Mouse (Mus musculus) kidney, postnatal 14 days (tissue): ENCODE results near the gene Sdr9c7.
"Not testable (repeated sequence)": the region's sequence is repeated elsewhere in the genome, so short reads cannot be mapped to it uniquely, and the experiment has no call there.

Experiments used
- DNase-seq: peaks from one replicate; pipeline ENCODE4 v3.0.0; 2022; ENCODE audit warnings: mixed read lengths

Sdr9c7 gene

GRCm38 (mm10) chr10:127907386-127907951 lies 9.2 kb downstream of the Sdr9c7 start:
- no peak for DNase-seq

DNA sequence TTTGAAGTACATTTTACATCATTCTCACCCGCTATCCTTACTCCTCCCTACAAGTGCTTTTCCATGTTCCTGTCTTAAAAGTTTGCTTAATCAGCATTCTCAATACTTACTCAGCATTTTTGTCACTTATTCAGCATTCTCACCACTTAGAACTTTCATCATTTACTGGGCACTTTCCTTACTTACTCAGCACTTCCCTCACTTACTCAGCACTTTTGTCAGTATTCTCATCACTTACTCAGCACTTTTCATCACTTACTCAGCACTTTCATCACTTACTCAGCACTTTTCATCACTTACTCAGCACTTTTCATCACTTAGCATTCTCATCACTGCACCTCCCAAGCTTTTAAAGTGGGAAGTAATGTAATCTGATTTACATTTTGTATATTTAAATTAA lies 17.3 kb downstream of the Sdr9c7 start:
- no peak for DNase-seq

DNA sequence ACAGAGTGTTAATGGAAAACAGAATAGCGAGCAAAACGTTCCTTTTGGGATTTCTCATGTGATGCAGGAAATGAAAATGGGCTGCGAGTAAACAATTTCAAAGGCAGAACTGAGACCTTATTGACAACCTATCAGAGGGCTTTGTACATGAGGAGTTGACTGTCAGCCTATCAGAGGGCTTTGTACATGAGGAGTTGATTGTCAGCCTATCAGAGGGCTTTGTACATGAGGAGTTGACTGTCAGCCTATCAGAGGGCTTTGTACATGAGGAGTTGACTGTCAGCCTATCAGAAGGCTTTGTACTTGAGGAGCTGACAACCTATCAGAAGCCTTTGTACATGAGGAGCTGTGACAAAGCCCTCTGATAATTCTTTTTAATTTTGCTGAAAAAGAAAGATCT lies 18.9 kb downstream of the Sdr9c7 start:
- DNase-seq = not testable (repeated sequence)

DNA sequence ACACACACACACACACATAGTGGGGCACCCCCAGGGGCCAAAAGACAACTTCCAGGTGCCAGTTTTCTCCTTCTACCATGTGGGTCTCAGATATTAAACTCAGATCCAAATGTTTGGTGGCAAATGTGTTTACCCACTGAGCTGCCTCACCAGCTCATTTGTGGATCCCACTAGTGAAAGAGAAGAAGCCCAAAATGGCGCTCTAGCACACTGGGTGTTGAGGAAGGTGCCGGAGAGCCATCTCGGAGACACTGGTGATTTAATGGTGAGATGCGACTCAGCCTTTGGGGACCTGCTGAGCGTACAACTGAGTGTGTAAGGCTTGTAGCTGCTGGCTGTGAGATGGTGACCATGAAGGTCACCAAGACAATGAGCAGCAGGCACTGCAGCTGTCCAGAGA lies 19.3 kb downstream of the Sdr9c7 start:
- no peak for DNase-seq

- no peak for DNase-seq
Measured at GRCm38 (mm10) chr10:127922241-127922640, 23.9 kb downstream of the Sdr9c7 start.

DNA sequence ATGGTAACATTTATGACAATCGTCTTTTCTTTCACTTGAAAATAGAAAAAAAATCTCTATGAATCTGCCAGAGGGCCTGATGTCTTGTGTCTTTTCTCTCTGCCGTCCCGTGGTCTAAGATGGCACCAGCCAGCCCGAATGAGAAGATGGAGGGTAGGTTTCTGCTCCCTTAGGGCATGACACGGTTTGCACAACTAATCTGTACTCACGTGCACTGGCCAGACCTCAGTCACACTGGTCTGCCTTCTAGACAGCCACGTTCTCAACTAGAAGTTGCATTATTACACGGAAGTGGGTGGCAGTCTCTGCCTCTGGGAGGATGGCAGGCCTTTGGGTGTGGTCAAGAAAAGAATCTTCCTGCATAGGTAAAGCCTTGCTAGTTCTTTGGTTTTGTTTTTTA lies 24.7 kb downstream of the Sdr9c7 start:
- no peak for DNase-seq

DNA sequence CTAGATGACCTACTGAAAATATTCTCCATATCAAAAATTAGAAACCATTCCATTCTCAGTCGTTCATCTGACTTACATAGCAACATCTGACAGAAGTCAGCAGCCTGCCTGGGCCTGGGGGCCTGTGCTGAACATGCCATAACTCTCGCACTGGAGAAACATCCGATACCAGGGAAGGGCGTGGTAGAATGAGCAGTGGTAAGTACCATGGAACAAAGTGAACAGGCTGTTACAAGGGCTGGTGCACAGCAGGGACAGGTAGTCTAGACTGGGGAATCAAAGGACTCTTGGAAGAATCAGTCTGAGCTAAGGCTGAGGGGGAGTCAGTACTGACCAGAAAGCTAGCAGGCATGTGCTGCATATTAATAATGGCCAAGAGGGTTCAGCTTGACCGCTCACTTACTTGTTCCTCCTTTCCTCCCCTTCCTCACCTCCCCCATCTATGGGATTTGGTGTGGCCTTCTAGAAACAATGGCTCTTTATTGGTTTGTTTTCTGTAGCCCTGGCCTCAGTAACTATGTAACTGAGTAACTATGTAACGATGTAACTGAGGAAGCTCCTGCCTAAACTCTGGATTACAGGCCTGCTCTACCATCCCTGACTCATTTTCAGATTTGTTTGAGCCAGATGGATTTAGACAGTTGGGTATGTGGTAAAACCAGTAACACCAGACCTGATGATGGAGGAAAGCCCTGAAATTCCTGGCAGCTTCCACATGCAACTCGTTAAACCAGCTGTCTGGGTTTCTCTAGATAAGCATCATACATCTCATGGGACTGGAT lies 26.5 kb downstream of the Sdr9c7 start:
- no peak for DNase-seq

DNA sequence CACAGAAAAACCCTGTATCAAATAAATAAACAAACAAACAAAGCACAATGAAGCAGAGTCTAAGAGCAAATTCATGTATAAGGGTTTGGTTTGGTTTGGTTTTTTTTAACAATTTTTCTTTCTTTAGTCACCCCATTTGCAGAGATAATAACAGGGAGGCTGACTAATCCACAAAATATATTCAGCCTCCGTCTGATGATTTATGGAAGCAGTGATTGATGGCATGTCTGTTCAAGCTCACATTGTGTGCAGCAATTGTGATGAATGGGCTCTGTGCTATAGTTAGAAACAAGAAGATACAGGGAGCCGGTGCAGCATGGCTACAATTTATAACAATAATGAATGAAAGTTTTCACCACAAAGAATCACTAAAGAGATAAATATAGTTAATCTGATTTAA lies 29.4 kb downstream of the Sdr9c7 start:
- no peak for DNase-seq

- DNase-seq = peak; percentile 35
Measured at GRCm38 (mm10) chr10:127932290-127932926, 34.1 kb downstream of the Sdr9c7 start.

DNA sequence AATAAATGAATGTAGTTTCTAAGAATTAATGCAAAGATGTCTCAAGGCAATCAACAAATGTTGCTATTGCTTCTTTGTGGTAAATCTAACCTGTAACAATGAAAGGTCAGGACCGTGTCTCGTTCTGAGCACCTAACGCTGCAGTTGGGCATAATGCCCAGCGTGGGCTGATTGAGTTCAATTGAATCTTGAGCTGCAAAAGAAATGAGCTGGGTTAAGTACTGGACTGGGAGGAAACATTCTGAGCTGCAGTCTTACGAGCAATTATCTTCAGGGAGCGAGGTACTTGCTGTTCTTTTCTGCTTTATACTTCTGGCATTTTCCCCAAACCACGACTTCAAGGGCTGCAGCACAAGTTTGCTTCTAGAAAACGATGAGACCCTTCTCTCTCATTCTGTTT lies 38.0 kb downstream of the Sdr9c7 start:
- DNase-seq = peak; percentile 12

- DNase-seq = peak; percentile 23
Measured at GRCm38 (mm10) chr10:127936747-127937409, 38.6 kb downstream of the Sdr9c7 start.

DNA sequence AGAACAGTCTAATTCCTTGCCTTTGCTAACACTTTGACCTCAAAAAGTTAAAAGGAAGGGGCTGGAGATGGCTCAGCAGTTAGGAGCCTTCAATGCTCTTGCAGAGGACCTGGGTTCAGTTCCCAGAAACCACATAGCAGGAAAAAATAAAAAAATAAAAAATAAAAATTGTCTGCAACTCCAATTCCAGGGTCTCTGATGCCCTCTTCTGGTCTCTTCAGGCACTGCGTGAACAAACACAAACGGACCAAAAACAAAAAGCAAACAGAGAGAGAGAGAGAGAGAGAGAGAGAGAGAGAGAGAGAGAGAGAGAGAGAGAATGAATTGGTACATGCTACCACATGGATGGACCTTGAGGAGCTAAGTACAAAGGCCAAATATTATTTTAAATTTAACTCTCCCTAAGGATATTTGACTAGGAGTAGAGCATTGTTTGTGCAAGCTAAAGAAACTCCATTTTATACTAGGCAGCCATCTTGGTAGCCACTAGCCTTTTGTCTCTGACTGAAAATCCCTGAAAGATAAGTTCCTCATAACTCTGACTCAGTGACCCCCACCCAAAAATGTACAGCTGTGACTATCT lies 39.2 kb downstream of the Sdr9c7 start:
- peak; percentile 79 for DNase-seq

GRCm38 (mm10) chr10:127939667-127940066 lies 41.3 kb downstream of the Sdr9c7 start:
- not testable (repeated sequence) for DNase-seq

DNA sequence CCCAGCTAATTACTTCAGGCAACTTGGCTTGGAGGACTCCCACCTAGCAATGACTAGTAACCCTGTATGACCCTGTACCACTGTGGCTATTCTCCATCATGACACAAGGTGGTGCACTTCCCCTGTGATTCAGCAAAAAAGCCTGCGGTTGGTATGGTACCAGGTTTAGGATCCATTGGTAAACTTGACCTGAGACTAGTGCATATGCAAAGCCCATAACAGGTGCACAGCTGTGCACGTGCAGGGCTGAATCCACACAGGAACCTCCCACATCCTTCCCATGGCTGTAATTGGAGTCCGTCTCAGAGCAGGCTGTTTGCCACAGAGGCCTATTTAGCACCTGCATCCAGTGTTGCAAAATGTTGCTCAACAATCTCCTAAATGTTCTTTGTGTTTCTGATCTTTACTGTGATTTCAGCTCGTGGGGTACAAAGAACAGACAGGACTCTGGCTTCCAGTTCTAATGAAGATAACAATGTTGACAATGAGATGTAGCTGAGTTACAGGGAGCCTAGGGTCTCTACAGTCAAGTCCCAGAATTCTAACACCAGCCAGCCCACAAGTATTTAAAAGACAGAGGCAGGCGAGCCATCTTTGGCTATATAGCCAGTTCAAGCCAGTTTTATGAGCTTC lies 47.2 kb downstream of the Sdr9c7 start:
- DNase-seq = peak; percentile 49

DNA sequence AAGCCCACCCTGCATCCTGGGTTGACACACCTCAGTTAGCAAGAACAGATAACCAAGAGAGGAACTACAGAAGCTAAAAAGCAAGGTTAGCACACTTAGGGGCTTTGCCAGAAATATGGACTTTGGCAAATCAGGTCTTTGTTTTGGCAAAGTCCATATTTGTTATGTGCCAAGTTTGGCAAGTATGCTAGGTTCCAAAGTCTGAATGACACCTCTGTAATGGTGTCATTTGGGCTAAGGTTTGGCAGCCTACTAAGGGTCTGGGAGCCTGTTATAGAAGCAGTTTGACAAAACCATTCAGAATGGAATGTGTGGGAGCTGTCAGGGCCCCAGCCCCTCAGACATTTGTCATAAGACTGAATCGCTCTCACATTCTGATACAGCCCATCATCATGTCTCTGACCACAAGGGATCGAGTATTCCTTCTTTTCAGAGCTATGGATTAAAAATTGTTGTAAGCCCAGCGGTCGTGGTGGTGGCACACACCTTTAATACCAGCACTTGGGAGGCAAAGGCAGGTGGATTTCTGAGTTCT lies 51.3 kb downstream of the Sdr9c7 start:
- DNase-seq = no peak

GRCm38 (mm10) chr10:127951390-127951789 lies 53.1 kb downstream of the Sdr9c7 start:
- DNase-seq = no peak

DNA sequence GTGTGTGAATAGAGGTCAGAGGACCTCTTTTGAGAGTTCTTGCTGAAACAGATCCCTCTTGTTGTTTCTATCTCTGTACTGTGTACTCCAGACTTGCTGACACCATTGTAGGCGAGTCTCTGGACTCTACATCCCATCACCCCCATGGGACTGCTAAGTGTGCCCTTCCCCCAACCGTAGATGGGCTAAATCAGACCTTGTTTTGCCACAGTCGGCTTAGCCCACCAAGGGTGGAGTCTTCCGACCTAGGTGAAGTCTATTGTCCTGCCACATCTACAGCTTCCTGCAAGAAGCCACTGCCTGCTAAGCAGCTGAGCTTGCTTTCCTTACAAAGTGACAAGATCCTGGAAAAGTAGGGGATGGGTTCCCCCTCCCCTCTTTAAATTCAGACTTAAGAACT lies 53.5 kb downstream of the Sdr9c7 start:
- no peak for DNase-seq

GRCm38 (mm10) chr10:127955034-127955433 lies 56.7 kb downstream of the Sdr9c7 start:
- DNase-seq = no peak

GRCm38 (mm10) chr10:127956168-127956816 lies 58.0 kb downstream of the Sdr9c7 start:
- DNase-seq = peak; percentile 72

DNA sequence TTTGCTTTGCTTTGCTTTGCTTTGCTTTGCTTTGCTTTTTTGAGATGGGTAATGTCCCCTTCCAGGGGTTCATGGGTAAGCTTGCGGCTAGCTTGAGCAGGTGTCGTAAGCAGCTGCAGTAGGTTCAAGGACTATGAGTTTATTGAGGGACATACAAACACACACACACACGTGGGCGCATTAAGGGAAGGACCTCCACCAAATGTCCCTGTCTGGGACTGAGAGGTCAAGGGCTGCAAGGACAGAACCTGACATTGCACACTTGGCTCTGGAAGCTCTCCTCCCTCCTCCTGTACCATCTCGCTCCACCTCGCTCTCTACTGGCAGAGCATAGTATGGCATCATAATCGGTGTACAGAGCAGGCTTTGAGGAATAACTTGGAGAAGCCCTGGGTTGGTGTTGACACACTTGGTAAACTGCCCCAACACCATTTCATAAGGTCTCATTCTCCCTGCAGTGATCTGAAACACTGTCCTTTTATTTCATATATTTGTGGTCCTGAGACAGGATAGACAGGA lies 60.9 kb downstream of the Sdr9c7 start:
- no peak for DNase-seq
